Mouse (Mus musculus) spleen, adult 2 months (tissue): ENCODE measurements around the gene Plpp6.

ENCODE experiments used
- CTCF ChIP-seq: fragments of 200-500 bp; IDR thresholded peaks from 2 replicates; pipeline ENCODE4 v1.5.1; 2011; ENCODE audit warnings: mild to moderate bottlenecking, inconsistent platforms; ENCODE audit not compliant: insufficient read depth, insufficient read length, insufficient replicate concordance; ENCODE audit errors: extremely low read depth
- POLR2A ChIP-seq: fragments of 200-500 bp; IDR thresholded peaks from 2 replicates; pipeline ENCODE4 v1.6.1; 2011; ENCODE audit warnings: low read depth, low read length, inconsistent platforms

DNA sequence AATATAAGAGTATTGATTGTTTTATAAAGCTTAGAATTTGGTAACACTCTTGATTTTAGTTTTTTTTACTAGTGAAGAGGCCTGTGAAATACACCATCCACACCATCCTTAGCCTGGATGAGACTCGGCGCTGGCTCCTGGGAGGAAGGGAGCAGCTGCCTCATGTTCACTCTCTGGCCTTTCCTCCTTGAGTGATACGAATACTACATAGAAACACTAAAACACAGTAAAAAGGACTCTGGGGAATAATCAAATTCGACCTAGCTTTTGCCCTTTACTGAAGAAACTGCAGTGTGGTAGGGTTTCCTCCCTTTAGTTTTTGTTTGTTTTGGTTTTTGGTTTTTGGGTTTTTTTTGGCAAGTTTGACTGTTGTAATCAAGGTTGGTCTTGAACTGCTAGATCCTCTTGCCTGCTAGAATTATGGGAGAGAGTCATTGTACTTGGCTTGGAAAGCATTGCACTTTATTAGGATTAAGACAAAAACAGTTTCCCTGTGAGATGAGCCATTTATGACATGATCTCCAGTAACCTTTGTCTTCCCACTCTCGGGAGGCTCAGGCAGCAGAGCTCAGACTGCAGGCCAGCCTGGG lies 50.8 kb downstream of the Plpp6 start:
- TF ChIP-seq POLR2A (no peak), CTCF (no peak)
